Mouse (Mus musculus) midbrain, embryonic 14.5 days (tissue): Measurements from ENCODE around the gene Cdca4. TPM values are rescaled to one million over a fixed set of nuclear protein-coding genes. Genes with fewer than 3 reads are reported as not detected.
"Not testable (repeated sequence)": the region's sequence is repeated elsewhere in the genome, so short reads cannot be mapped to it uniquely, and the experiment has no call there.

Experiments used
- ATAC-seq: fragments of 200-750 bp; cut with Nextera tagmentation; 2 replicates; pipeline ENCODE4 v1.8.0; 2017; ENCODE audit warnings: moderate number of reproducible peaks, moderate library complexity; ENCODE audit not compliant: low FRiP score, low TSS enrichment
- DNase-seq: peaks from one replicate; pipeline ENCODE4 v3.0.0-alpha.2; 2015
- H3K27ac ChIP-seq: fragments of 300-500 bp; sonication (generic); replicated peaks from 2 replicates; pipeline ENCODE4 v1.5.1; 2014; ENCODE audit warnings: mild to moderate bottlenecking, low read depth, low read length, moderate library complexity
- H3K27me3 ChIP-seq: fragments of 300-500 bp; sonication (generic); 2 replicates; pipeline ENCODE4 v1.6.1; 2014; ENCODE audit warnings: low read length, control low read depth, mixed read lengths; ENCODE audit not compliant: control insufficient read depth, insufficient read depth
- H3K36me3 ChIP-seq: fragments of 300-500 bp; sonication (generic); 2 replicates; pipeline ENCODE4 v1.6.1; 2014; ENCODE audit warnings: low read length, control low read depth; ENCODE audit not compliant: control insufficient read depth, insufficient read depth
- H3K4me1 ChIP-seq: fragments of 300-500 bp; sonication (generic); 2 replicates; pipeline ENCODE4 v1.6.1; 2014; ENCODE audit warnings: mild to moderate bottlenecking, antibody characterized with exemption, low read length, control low read depth; ENCODE audit not compliant: control insufficient read depth, insufficient read depth
- H3K4me2 ChIP-seq: fragments of 300-500 bp; sonication (generic); 2 replicates; pipeline ENCODE4 v1.6.1; 2014; ENCODE audit warnings: mild to moderate bottlenecking, low read length, moderate library complexity
- H3K4me3 ChIP-seq: fragments of 300-500 bp; sonication (generic); replicated peaks from 2 replicates; pipeline ENCODE4 v1.5.1; 2014; ENCODE audit warnings: low read depth, low read length
- H3K9ac ChIP-seq: fragments of 300-500 bp; sonication (generic); replicated peaks from 2 replicates; pipeline ENCODE4 v1.6.1; 2014; ENCODE audit warnings: mild to moderate bottlenecking, low read length, moderate library complexity
- H3K9me3 ChIP-seq: fragments of 300-500 bp; sonication (generic); 2 replicates; pipeline ENCODE4 v1.6.1; 2016; ENCODE audit warnings: low read length, control low read depth, mixed read lengths; ENCODE audit not compliant: control insufficient read depth
- WGBS: fragments of 180-500 bp; shearing (Covaris S2); extraction: QIAGEN DNeasy Blood & Tissue Kit; methylation state at CpG from one replicate; pipeline ENCODE4 v1.1.7; 2014; 5-methylcytosine and 5-hydroxymethylcytosine counted together
- polyA plus RNA-seq: library from polyadenylated mRNA; unstranded; fragments of >200 nt; fragmentation: Nextera tagmentation; extraction: Ambion mirVana; gene quantifications from 2 replicates; pipeline ENCODE4 v1.2.1, GENCODE M21; 2014

Gene Cdca4
- polyA plus RNA-seq, 1 experiment from 2014 or later: 60.8 TPM

DNA sequence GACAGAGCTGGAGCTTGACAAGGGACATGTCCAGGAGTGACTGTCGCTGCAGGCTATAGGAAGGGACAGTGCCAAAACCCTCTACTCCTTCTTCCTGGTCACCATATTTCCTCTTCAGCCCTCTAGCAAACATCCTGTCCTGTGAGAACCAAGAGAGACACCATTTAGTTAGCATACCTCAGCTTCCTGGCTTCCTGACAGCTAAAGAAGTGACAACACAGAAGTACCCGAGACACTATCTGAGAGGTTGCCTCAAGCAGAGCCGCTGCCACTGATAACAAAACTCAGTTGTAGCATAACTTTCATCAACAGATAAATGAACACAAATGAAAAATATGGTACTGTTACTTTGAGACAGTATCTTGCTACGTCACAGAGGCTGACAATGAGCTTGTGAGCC is 7.2 kb downstream of the Cdca4 start:
- Histone ChIP-seq H3K9ac (no peak overlapping the region), H3K27me3 (no peaks in the 10 kb centered on the region), H3K4me3 (no peak overlapping the region), H3K4me2 (no peak overlapping the region), H3K36me3 (peaks cover 80% of the 10 kb centered on the region), H3K4me1 (peaks cover 6% of the 10 kb centered on the region), H3K9me3 (no peaks in the 10 kb centered on the region), H3K27ac (no peak overlapping the region)
- WGBS: 88% methylated on average over 4 of the region's 4 CpGs
- DNase-seq (no peak), ATAC-seq (no peak)

DNA sequence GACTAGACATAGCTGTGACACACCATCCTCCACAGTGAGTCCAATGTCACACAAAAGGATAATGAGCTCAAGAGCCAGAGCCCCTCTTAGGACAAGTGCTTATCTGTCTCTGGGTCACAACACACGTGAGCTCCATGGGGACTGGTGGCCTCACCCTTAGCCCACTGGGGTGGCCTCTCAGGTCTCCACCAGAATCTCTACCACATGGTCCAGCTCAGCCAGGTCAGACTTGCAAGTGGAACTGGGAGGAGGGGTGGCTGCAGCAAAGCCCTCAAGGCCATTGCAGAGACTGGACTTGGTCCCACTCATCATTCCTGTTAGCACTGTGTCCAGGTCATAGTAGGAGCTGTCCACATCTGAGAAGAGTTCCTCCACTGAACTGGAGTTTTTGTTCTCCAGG is 8.0 kb downstream of the Cdca4 start:
- DNase-seq (no peak), ATAC-seq (no peak)
- H3K4me2 ChIP-seq: no peak overlapping the region
- H3K27me3 ChIP-seq: no peaks in the 10 kb centered on the region
- H3K4me3 ChIP-seq: no peak overlapping the region
- no peaks in the 10 kb centered on the region for H3K9me3 ChIP-seq
- no peak overlapping the region for H3K27ac ChIP-seq
- 0 out of 2 replicates have a peak, but pooled peaks cover under 1% of the 10 kb centered on the region for H3K4me1 ChIP-seq
- peaks cover 73% of the 10 kb centered on the region for H3K36me3 ChIP-seq
- no peak overlapping the region for H3K9ac ChIP-seq
- 55% methylated on average over 1 of the region's 1 CpGs for WGBS

DNA sequence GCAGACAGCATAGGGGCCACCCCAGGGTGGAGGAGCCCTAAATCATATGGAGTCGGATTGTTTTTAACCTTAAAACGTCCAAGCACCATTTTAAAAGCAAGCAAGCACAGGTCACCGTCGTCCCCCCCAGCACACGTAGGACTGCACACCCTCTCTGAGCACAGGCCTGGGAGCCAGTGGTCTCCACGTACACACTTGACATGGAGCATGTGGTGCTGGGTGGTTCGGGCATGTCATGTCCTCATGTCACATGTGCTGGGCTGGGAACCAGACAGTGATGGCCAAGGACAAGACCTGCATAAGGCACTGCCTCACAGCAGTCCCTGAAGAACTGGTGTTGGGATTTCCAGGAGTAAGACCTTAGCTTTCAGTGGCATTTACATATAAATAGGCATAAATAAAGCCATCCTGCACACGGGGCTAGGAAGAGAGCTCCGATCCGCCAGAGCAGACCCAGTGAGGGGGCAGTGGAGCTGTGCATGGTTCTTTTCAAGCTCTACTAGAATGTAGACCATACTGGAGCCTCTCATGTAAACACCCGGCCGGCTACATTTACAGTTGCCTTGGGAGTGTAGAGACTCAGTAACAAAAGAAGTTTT is 8.7 kb downstream of the Cdca4 start:
- no peak overlapping the region for H3K4me2 ChIP-seq
- H3K9ac ChIP-seq: no peak overlapping the region
- ATAC-seq (no peak), DNase-seq (no peak)
- H3K4me1 ChIP-seq: no peaks in the 10 kb centered on the region
- no peaks in the 10 kb centered on the region for H3K27me3 ChIP-seq
- H3K4me3 ChIP-seq: no peak overlapping the region
- WGBS: 74% methylated on average over 12 of the region's 12 CpGs
- H3K9me3 ChIP-seq: no peaks in the 10 kb centered on the region
- peaks cover 75% of the 10 kb centered on the region for H3K36me3 ChIP-seq
- no peak overlapping the region for H3K27ac ChIP-seq

DNA sequence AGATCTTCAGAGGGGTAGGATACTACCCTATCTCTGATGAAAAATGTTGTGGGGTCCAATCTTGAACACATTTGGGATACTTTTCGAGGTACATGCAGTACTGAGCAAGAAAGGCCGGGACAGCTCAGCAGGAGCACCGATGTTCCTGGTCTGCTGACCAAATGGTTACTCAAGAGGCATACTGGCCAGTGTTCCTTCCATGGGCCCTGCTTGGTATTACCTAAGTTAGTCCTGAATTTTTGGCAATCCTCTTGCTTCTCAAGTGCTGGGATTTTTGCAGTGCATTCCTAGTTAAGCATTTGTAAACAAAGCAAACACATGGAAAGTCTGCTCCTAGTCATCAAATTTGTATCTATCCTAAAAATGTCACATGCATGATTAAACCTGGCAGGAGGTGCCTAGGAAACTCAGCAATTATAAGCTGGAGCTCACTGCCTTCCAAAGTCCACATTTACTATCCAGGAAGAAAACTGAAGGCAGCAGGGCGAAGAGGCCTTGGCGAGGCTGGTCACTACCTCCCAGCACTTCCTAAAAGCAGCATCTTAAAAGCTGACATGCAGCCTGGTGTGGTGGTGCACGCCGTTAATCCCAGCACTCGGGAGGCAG is 10.1 kb downstream of the Cdca4 start:
- no peaks in the 10 kb centered on the region for H3K9me3 ChIP-seq
- H3K27me3 ChIP-seq: no peaks in the 10 kb centered on the region

DNA sequence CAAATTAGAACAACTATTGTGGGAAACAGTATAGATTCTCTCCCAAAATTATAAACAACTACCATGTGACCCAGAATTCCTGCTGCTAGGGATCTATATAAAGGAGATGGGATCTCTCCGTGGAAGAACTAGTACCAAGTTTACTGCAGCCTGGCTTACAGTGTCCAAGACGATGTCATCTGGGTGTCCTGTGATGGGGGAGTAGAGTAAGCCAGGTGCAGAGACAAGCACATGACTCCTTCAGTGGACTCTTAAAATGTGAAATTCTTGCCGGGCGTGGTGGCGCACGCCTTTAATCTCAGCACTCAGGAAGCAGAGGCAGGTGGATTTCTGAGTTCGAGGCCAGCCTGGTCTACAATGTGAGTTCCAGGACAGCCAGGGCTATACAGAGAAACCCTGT is 12.4 kb downstream of the Cdca4 start:
- H3K4me2 ChIP-seq, ATAC-seq, H3K9me3 ChIP-seq, DNase-seq, H3K27me3 ChIP-seq, H3K27ac ChIP-seq, H3K4me3 ChIP-seq, H3K9ac ChIP-seq, H3K4me1 ChIP-seq: not testable (repeated sequence)
- 85% methylated on average over 7 of the region's 7 CpGs for WGBS
- peaks cover 82% of the 10 kb centered on the region for H3K36me3 ChIP-seq

More for the DNA sequence above, 10.1 kb downstream of the Cdca4 start:
- no peaks in the 10 kb centered on the region for H3K4me1 ChIP-seq
- 91% methylated on average over 8 of the region's 8 CpGs for WGBS
- no peak for DNase-seq
- no peak overlapping the region for H3K4me2 ChIP-seq
- H3K9ac ChIP-seq: no peak overlapping the region
- peaks cover 78% of the 10 kb centered on the region for H3K36me3 ChIP-seq
- H3K4me3 ChIP-seq: no peak overlapping the region
- ATAC-seq: no peak
- H3K27ac ChIP-seq: no peak overlapping the region

DNA sequence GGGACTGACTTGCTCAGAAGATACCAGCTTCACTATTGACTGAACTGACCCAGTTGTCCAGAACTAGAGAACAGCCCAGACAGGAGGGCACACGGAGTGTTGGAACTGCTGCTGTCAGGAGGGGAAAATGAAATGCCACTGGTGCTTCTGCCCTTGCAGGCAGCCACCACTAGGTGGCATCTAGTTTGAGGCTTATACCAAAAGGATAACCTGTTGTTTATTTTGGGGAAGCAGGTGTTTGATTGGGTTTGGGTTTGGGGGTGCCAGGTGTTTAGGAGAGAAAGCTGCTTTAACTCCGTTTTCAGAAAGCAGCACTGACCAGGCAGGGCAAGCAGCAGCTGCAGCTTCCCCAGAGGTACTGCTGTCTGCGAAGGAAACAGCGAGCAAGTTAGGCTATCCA is 12.9 kb downstream of the Cdca4 start:
- Histone ChIP-seq H3K36me3 (peaks cover 82% of the 10 kb centered on the region), H3K4me3 (no peak overlapping the region)

DNA sequence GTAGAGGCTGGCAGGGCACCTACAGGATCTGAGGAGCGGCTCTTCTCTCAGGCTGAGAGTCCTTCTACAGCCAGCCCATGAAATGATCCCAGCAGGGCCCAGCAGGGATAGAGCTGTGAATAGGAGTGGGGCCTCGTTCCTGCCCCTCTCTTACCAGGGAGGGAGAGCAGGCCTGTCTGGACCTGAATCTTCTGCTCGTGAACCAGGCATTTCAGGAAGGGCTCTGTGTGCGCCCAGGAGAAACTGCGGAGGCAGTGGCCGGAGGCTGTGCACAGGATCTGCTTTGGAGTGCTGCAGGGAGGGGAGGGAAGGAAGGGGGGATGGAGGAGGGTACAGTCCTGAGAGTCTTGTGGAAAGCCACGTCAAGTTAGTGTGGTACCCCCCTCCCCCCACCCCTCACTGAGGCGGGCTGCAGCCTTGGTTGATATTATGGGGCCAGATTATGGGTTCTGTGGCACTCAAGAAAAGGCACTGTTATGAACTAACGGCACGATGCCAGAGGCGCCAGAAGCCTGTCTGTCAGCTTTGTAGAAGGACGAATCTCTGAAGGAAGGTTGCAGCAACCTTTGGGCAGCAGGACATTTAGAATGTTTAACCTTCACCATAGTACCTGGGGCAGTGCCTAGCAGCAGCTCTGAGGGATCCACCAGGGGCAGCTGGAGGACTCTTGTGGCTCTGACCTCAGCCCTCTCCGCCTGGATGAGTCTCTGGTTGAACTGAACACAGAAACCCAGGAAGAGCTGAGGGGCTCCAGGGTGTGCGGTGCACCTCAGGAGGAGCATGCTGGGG is 14.3 kb downstream of the Cdca4 start:
- peaks cover 4% of the 10 kb centered on the region; the same call in 1 of the 2 replicates for H3K4me1 ChIP-seq
- no peaks in the 10 kb centered on the region for H3K27me3 ChIP-seq
- no peak overlapping the region for H3K27ac ChIP-seq
- H3K9ac ChIP-seq: no peak overlapping the region
- no peaks in the 10 kb centered on the region for H3K9me3 ChIP-seq
- H3K4me3 ChIP-seq: no peak overlapping the region
- DNase-seq (no peak), ATAC-seq (no peak)
- H3K4me2 ChIP-seq: no peak overlapping the region
- peaks cover 70% of the 10 kb centered on the region for H3K36me3 ChIP-seq
- WGBS: 83% methylated on average over 14 of the region's 14 CpGs

More for the DNA sequence above, 12.9 kb downstream of the Cdca4 start:
- Histone ChIP-seq H3K9ac (no peak overlapping the region), H3K4me2 (no peak overlapping the region), H3K27me3 (no peaks in the 10 kb centered on the region), H3K4me1 (no peaks in the 10 kb centered on the region), H3K27ac (no peak overlapping the region), H3K9me3 (no peaks in the 10 kb centered on the region)
- WGBS: 62% methylated on average over 4 of the region's 4 CpGs
- DNase-seq: peak; percentile 77
- ATAC-seq: no peak

DNA sequence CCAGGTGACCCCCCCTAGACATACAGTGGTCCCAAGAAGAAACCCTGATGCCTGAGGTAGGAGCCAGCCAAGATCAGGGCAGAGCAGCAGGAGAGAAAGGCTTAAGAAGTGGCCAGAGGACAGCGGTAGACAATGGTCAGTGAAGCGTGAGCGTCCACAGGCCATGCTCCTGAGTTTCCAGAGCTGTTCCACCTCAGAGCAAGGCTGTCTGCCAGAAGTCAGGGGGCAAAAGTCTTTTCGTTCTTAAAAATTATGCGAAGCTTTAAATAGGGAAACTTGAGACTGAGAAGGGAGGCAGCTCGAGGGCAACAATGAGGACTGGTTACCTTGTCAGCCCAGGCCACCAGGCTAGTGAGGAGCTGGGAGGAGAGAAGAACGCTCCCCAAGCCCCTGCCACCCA is 15.9 kb downstream of the Cdca4 start:
- Histone ChIP-seq H3K4me2 (no peak overlapping the region), H3K27me3 (no peaks in the 10 kb centered on the region), H3K36me3 (peaks cover 54% of the 10 kb centered on the region), H3K27ac (no peak overlapping the region), H3K4me1 (peaks cover 11% of the 10 kb centered on the region), H3K4me3 (no peak overlapping the region), H3K9ac (no peak overlapping the region), H3K9me3 (no peaks in the 10 kb centered on the region)
- ATAC-seq (no peak), DNase-seq (no peak)
- 78% methylated on average over 7 of the region's 7 CpGs for WGBS
